Mouse (Mus musculus): ENCODE results near the gene Lnx1. TPM values are rescaled to one million over a fixed set of nuclear protein-coding genes. Genes with fewer than 3 reads are reported as not detected.
A peak's percentile ranks its signal among the peaks of the same experiment; 100 is the strongest.

Gene Lnx1
- polyA plus RNA-seq, 1 experiment = 0.05 TPM

DNA sequence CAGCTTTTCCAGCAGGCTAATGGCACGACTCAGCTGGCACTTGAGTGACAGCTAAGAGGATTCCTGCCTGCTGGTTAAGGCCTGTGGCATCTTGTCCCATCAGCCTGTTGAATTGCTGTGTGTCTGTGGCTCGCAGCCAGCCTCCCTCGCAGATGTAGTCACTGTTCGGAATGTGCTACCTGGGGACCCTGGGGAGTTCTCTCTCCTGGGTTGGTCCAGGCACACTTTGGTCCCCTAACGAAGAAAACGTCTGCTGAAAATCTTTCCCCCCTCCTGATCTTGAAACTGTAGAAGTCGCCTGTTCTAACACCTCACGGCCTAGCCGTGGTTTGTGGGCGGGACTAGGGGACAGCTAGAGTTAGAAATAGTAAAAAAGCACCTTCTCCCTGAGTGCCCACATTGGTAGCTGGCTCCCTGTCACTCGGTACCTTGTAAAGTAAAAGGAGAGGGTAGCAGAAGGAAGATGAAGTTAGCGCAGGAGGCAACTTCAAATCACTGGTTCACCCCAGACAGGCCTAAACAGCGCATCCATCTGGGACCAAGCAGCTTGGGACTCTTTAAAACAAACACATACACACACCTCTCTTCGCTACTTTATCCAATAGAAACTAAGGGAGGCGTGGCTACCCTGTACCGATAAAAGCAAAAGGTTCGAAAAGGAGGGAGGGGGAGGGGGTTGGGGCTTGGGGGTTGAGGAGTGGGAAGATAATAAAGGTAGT, 1.2 kb upstream of the Lnx1 start:
- no peak for TF ChIP-seq POLR2A (IDR thresholded peaks at IDR 0.05; ENCODE audit: low read depth, low read length)
- no peak for TF ChIP-seq CTCF (IDR thresholded peaks at IDR 0.05; ENCODE audit: extremely low read depth, insufficient read depth, insufficient read length, insufficient replicate concordance)
- no peaks in the 10 kb centered on the region for H3K36me3 ChIP-seq (ENCODE audit: control insufficient read depth, insufficient read depth, low read length)
- no peak overlapping the region for H3K27ac ChIP-seq (ENCODE audit: insufficient read depth, low read length)
- no peaks in the 10 kb centered on the region for H3K27me3 ChIP-seq (ENCODE audit: control insufficient read depth, insufficient read depth, low read length)
- DNase-seq (ENCODE audit: low read depth in 1 of 2, low spot score in 2 of 2) = no peak
- WGBS = 30% methylated on average over 17 of the region's 17 CpGs
- H3K4me1 ChIP-seq (ENCODE audit: control insufficient read depth, insufficient read depth, insufficient read length) = no peaks in the 10 kb centered on the region; the same call in 1 of the 2 replicates
- H3K4me3 ChIP-seq (ENCODE audit: extremely low read depth, insufficient read depth, insufficient read length) = peak overlapping the region; percentile 27; the same call in 1 of the 2 replicates

DNA sequence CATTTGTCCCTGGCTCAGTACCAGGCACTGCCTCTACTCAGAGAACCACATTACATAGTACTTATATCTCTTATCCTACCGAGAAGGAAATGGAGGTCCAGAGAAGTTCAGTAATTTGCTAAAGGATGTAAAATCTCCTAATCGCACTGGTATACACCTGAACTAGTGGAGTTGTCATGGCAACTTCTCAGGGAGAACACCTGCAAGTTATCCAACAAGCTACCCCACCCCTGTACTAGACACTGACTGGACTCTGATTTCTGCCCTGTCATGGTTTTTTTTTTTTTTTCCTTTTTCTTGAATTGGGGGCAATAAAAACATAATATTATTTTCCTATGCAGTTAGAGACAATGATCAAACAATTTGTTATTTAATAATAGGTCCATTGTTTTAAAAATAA, 1.8 kb downstream of the Lnx1 start:
- TF ChIP-seq POLR2A (IDR thresholded peaks at IDR 0.05; ENCODE audit: low read depth, low read length) (no peak), CTCF (IDR thresholded peaks at IDR 0.05; ENCODE audit: extremely low read depth, insufficient read depth, insufficient read length, insufficient replicate concordance) (no peak)
- H3K4me1 ChIP-seq (ENCODE audit: control insufficient read depth, insufficient read depth, insufficient read length) = no peaks in the 10 kb centered on the region; the same call in 1 of the 2 replicates
- H3K27ac ChIP-seq (ENCODE audit: insufficient read depth, low read length) = no peak overlapping the region
- no peak for DNase-seq (ENCODE audit: low read depth in 1 of 2, low spot score in 2 of 2)
- no peaks in the 10 kb centered on the region for H3K36me3 ChIP-seq (ENCODE audit: control insufficient read depth, insufficient read depth, low read length)
- H3K4me3 ChIP-seq (ENCODE audit: extremely low read depth, insufficient read depth, insufficient read length) = no peak overlapping the region
- H3K27me3 ChIP-seq (ENCODE audit: control insufficient read depth, insufficient read depth, low read length) = no peaks in the 10 kb centered on the region
- 86% methylated on average over 2 of the region's 2 CpGs for WGBS

DNA sequence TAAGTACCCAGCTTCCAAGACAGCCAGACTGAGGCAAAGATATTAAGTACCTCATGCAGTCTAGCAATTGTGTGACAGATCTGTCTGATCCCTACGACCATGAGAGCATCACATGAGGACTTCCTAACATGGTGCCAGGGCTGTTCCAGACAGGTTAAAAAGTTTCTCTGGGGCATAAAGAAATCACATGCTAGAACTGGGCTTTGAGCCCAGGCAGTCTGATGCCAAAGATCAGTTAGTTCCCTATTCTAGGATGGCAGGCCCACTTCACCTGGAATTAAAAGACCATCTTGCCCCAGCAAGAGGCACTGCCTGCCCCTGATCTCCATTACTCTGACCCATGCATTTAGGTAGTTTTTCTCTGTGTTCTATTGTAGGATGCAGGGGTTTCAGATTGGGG, 3.0 kb downstream of the Lnx1 start:
- no peaks in the 10 kb centered on the region; the same call in 1 of the 2 replicates for H3K4me1 ChIP-seq (ENCODE audit: control insufficient read depth, insufficient read depth, insufficient read length)
- no peaks in the 10 kb centered on the region for H3K27me3 ChIP-seq (ENCODE audit: control insufficient read depth, insufficient read depth, low read length)
- H3K4me3 ChIP-seq (ENCODE audit: extremely low read depth, insufficient read depth, insufficient read length) = no peak overlapping the region
- TF ChIP-seq CTCF (IDR thresholded peaks at IDR 0.05; ENCODE audit: extremely low read depth, insufficient read depth, insufficient read length, insufficient replicate concordance) = no peak
- no peak for TF ChIP-seq POLR2A (IDR thresholded peaks at IDR 0.05; ENCODE audit: low read depth, low read length)
- H3K36me3 ChIP-seq (ENCODE audit: control insufficient read depth, insufficient read depth, low read length) = no peaks in the 10 kb centered on the region
- no peak for DNase-seq (ENCODE audit: low read depth in 1 of 2, low spot score in 2 of 2)
- no peak overlapping the region for H3K27ac ChIP-seq (ENCODE audit: insufficient read depth, low read length)
- WGBS = 78% methylated on average over 1 of the region's 1 CpGs

GRCm38 (mm10) chr5:74697534-74697933, 5.2 kb downstream of the Lnx1 start:
- H3K36me3 ChIP-seq (ENCODE audit: control insufficient read depth, insufficient read depth, low read length) = no peaks in the 10 kb centered on the region
- TF ChIP-seq POLR2A (IDR thresholded peaks at IDR 0.05; ENCODE audit: low read depth, low read length) = no peak
- no peak for TF ChIP-seq CTCF (IDR thresholded peaks at IDR 0.05; ENCODE audit: extremely low read depth, insufficient read depth, insufficient read length, insufficient replicate concordance)
- 87% methylated on average over 9 of the region's 9 CpGs for WGBS
- no peaks in the 10 kb centered on the region for H3K27me3 ChIP-seq (ENCODE audit: control insufficient read depth, insufficient read depth, low read length)
- H3K4me3 ChIP-seq (ENCODE audit: extremely low read depth, insufficient read depth, insufficient read length) = no peak overlapping the region
- no peak for DNase-seq (ENCODE audit: low read depth in 1 of 2, low spot score in 2 of 2)
- no peak overlapping the region for H3K27ac ChIP-seq (ENCODE audit: insufficient read depth, low read length)
- no peaks in the 10 kb centered on the region for H3K4me1 ChIP-seq (ENCODE audit: control insufficient read depth, insufficient read depth, insufficient read length)

- Histone ChIP-seq H3K4me1 (ENCODE audit: control insufficient read depth, insufficient read depth, insufficient read length) (no peaks in the 10 kb centered on the region), H3K4me3 (ENCODE audit: extremely low read depth, insufficient read depth, insufficient read length) (no peak overlapping the region), H3K27ac (ENCODE audit: insufficient read depth, low read length) (no peak overlapping the region), H3K36me3 (ENCODE audit: control insufficient read depth, insufficient read depth, low read length) (no peaks in the 10 kb centered on the region), H3K27me3 (ENCODE audit: control insufficient read depth, insufficient read depth, low read length) (no peaks in the 10 kb centered on the region)
- TF ChIP-seq POLR2A (IDR thresholded peaks at IDR 0.05; ENCODE audit: low read depth, low read length) (no peak), CTCF (IDR thresholded peaks at IDR 0.05; ENCODE audit: extremely low read depth, insufficient read depth, insufficient read length, insufficient replicate concordance) (no peak)
- no peak for DNase-seq (ENCODE audit: low read depth in 1 of 2, low spot score in 2 of 2)
- WGBS = 86% methylated on average over 7 of the region's 7 CpGs
Measured at GRCm38 (mm10) chr5:74694390-74694801, 8.3 kb downstream of the Lnx1 start.

GRCm38 (mm10) chr5:74693836-74694235, 8.9 kb downstream of the Lnx1 start:
- no peak for DNase-seq (ENCODE audit: low read depth in 1 of 2, low spot score in 2 of 2)
- H3K27me3 ChIP-seq (ENCODE audit: control insufficient read depth, insufficient read depth, low read length) = no peaks in the 10 kb centered on the region
- 72% methylated on average over 2 of the region's 2 CpGs for WGBS
- H3K36me3 ChIP-seq (ENCODE audit: control insufficient read depth, insufficient read depth, low read length) = no peaks in the 10 kb centered on the region
- no peak overlapping the region for H3K27ac ChIP-seq (ENCODE audit: insufficient read depth, low read length)
- no peaks in the 10 kb centered on the region for H3K4me1 ChIP-seq (ENCODE audit: control insufficient read depth, insufficient read depth, insufficient read length)
- H3K4me3 ChIP-seq (ENCODE audit: extremely low read depth, insufficient read depth, insufficient read length) = no peak overlapping the region
- TF ChIP-seq CTCF (IDR thresholded peaks at IDR 0.05; ENCODE audit: extremely low read depth, insufficient read depth, insufficient read length, insufficient replicate concordance) (no peak), POLR2A (IDR thresholded peaks at IDR 0.05; ENCODE audit: low read depth, low read length) (no peak)

DNA sequence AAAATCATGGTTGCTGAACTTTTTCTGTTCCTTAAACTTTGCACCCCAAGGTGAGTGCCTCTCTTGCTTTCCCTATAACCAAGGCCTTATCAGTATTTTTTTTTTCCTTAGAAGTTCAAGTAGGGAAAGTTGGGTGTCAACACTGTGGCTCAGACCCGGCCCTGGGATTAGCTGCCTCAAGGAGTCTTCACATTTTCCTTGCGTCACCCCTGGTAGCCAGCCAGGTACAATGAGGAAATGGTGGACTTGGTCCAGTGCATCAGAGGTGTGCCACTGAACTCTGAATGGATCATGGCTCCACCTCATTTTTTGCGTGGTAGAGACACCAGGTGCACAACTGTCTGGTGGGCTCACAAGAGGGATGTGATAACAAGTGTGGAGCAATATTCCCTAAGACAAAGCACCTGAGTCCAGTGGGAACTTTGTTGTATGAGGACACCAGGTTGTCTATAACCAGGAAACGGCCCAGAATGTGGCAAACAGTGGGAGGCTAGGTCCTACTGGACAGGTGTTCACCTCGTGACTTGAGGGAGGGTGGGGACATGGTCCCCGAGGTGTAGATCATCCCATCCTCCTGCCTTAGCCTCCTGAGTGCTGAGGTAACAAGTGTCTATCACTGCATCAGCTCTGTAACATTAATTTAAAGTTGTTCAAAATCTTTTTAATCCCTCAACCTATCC, 10.2 kb downstream of the Lnx1 start:
- Histone ChIP-seq H3K27me3 (ENCODE audit: control insufficient read depth, insufficient read depth, low read length) (no peaks in the 10 kb centered on the region), H3K27ac (ENCODE audit: insufficient read depth, low read length) (no peak overlapping the region), H3K4me1 (ENCODE audit: control insufficient read depth, insufficient read depth, insufficient read length) (no peaks in the 10 kb centered on the region), H3K36me3 (ENCODE audit: control insufficient read depth, insufficient read depth, low read length) (no peaks in the 10 kb centered on the region), H3K4me3 (ENCODE audit: extremely low read depth, insufficient read depth, insufficient read length) (no peak overlapping the region)
- TF ChIP-seq CTCF (IDR thresholded peaks at IDR 0.05; ENCODE audit: extremely low read depth, insufficient read depth, insufficient read length, insufficient replicate concordance) (no peak), POLR2A (IDR thresholded peaks at IDR 0.05; ENCODE audit: low read depth, low read length) (no peak)
- WGBS = 77% methylated on average over 6 of the region's 6 CpGs
- DNase-seq (ENCODE audit: low read depth in 1 of 2, low spot score in 2 of 2) = no peak
